Mouse (Mus musculus) midbrain, embryonic 11.5 days (tissue): ENCODE data around the gene Krr1. TPM values are rescaled to one million over a fixed set of nuclear protein-coding genes. Genes with fewer than 3 reads are reported as not detected.
"Not testable (repeated sequence)": the region's sequence is repeated elsewhere in the genome, so short reads cannot be mapped to it uniquely, and the experiment has no call there.

Experiments
- ATAC-seq: fragments of 200-750 bp; cut with Nextera tagmentation; 2 replicates; pipeline ENCODE4 v1.8.0; 2017; ENCODE audit warnings: moderate TSS enrichment, moderate library complexity; ENCODE audit not compliant: low FRiP score
- DNase-seq: peaks from one replicate; pipeline ENCODE4 v3.0.0; 2015; ENCODE audit warnings: low spot score; ENCODE audit errors: missing footprints
- H3K27ac ChIP-seq: fragments of 300-500 bp; sonication (generic); 2 replicates; pipeline ENCODE4 v1.5.1; 2014; ENCODE audit warnings: low read depth, low read length
- H3K27me3 ChIP-seq: fragments of 300-500 bp; sonication (generic); 2 replicates; pipeline ENCODE4 v1.6.1; 2014; ENCODE audit warnings: mild to moderate bottlenecking, low read length, moderate library complexity, mixed read lengths; ENCODE audit not compliant: control insufficient read depth, insufficient read depth
- H3K36me3 ChIP-seq: fragments of 300-500 bp; sonication (generic); 2 replicates; pipeline ENCODE4 v1.6.1; 2014; ENCODE audit warnings: mild to moderate bottlenecking, low read length, moderate library complexity, mixed read lengths; ENCODE audit not compliant: control insufficient read depth, insufficient read depth
- H3K4me1 ChIP-seq: fragments of 300-500 bp; sonication (generic); 2 replicates; pipeline ENCODE4 v1.6.1; 2014; ENCODE audit warnings: low read length; ENCODE audit not compliant: control insufficient read depth, insufficient read depth
- H3K4me2 ChIP-seq: fragments of 300-500 bp; sonication (generic); 2 replicates; pipeline ENCODE4 v1.6.1; 2014; ENCODE audit warnings: mild to moderate bottlenecking, moderate library complexity
- H3K4me3 ChIP-seq: fragments of 300-500 bp; sonication (generic); 2 replicates; pipeline ENCODE4 v1.5.1; 2014; ENCODE audit warnings: low read depth, low read length
- H3K9ac ChIP-seq: fragments of 300-500 bp; sonication (generic); 2 replicates; pipeline ENCODE4 v1.6.1; 2014; ENCODE audit warnings: low read length
- H3K9me3 ChIP-seq: fragments of 300-500 bp; sonication (generic); 2 replicates; pipeline ENCODE4 v1.6.1; 2016; ENCODE audit warnings: low read length; ENCODE audit not compliant: control insufficient read depth
- WGBS: fragments of 180-500 bp; shearing (Covaris S2); extraction: QIAGEN DNeasy Blood & Tissue Kit; methylation state at CpG from one replicate; pipeline ENCODE4 v1.1.7; 2014; 5-methylcytosine and 5-hydroxymethylcytosine counted together
- polyA plus RNA-seq: library from polyadenylated mRNA; unstranded; fragments of >200 nt; fragmentation: Nextera tagmentation; extraction: Ambion mirVana; gene quantifications from 2 replicates; pipeline ENCODE4 v1.2.1, GENCODE M21; 2014

The Krr1 gene
- polyA plus RNA-seq, 1 experiment from 2014 or later, result 69.0 TPM

DNA sequence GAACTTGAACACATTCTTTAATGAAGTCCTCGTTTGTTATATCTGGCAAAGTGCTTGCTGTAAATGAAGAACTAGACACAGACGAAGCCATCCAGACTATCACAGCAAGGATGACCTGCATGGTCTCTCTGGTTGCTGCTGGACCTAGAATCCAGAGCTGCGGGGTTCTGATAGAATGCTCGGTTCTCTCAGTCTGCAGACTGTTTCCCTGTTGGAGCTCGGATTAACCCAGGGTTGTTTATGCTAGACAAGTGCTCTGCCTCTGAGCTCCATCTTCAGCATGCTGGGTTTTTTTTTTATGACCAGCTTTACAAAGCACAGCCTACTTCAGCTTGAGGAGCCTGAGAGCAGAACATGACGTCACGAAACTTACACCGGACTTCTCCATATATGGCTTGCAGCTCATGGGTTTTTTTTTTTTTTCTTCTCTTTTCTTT lies 24.5 kb downstream of the Krr1 start:
- Histone ChIP-seq H3K4me1 (no peaks in the 10 kb centered on the region), H3K9ac (no peak overlapping the region), H3K4me3 (no peak overlapping the region), H3K9me3 (no peaks in the 10 kb centered on the region), H3K36me3 (no peaks in the 10 kb centered on the region), H3K27ac (no peak overlapping the region), H3K27me3 (no peaks in the 10 kb centered on the region), H3K4me2 (no peak overlapping the region)
- no peak for DNase-seq
- ATAC-seq, result no peak
- 80% methylated on average over 8 of the region's 8 CpGs for WGBS

DNA sequence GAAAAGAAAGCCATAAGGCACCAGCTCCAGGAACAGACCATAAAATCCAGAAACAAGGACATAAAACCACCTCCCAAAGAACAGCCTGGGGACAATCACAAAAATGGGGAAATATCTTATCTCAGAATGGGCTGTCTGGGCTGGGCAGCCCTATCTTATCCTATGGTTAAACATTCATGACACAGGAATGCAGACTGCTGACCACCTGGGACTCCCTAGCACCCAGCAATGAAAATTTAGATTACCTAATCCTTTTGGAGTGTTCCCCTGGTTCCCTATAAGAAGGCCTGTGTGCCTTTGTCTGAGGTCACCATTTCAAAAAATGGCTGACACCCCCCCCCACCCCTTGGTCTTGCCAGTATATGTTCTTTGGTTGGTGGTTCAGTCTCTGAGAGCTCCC lies 25.2 kb downstream of the Krr1 start:
- H3K9me3 ChIP-seq, result no peaks in the 10 kb centered on the region
- no peak for DNase-seq
- no peaks in the 10 kb centered on the region for H3K4me1 ChIP-seq
- no peak overlapping the region for H3K27ac ChIP-seq
- no peak overlapping the region for H3K9ac ChIP-seq
- no peak for ATAC-seq
- H3K4me2 ChIP-seq, result no peak overlapping the region
- H3K27me3 ChIP-seq, result no peaks in the 10 kb centered on the region
- no peak overlapping the region for H3K4me3 ChIP-seq
- H3K36me3 ChIP-seq, result no peaks in the 10 kb centered on the region

DNA sequence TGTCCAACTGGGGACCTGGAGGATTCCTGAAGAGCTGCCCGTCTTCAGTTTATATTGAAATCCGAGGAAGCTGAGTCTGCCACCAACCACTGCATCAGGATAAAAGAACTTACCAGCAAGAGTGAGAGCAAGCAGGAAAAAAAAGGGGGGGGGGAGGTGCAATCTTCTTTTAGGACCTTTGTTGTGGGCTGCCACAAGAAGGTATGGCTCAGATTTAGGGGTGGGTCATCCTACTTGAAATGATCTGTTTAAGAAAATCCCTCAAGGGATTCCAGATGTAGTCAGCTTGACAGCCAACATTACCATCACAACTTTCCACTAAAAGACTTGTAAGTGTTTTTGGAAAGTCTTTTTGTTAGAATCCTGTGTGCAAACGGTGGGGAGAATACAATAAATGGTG lies 27.3 kb downstream of the Krr1 start:
- no peaks in the 10 kb centered on the region for H3K9me3 ChIP-seq
- ATAC-seq, result no peak
- H3K4me1 ChIP-seq, result no peaks in the 10 kb centered on the region
- DNase-seq, result no peak
- no peaks in the 10 kb centered on the region for H3K27me3 ChIP-seq
- no peaks in the 10 kb centered on the region for H3K36me3 ChIP-seq
- WGBS, result 72% methylated on average over 3 of the region's 3 CpGs
- H3K27ac ChIP-seq, result no peak overlapping the region
- H3K4me3 ChIP-seq, result no peak overlapping the region
- H3K4me2 ChIP-seq, result no peak overlapping the region
- no peak overlapping the region for H3K9ac ChIP-seq

DNA sequence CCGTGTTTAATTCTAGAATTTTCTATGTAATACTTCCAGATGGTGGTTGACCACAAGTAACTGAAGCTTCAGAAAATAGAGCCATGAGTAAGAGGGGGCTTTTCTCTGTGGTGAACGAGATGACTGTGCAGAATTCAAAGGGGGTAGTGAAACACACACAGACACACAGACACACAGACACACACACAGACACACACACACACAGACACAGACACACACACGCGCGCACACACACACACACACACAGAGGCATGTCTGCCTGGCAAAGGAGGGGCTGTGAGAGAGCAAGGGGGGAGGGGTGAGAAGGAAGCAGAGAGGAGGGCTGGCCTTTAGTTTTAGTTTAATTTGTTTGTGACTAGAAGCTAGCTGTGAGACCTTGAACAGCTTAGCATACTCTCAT lies 28.1 kb downstream of the Krr1 start:
- H3K9me3 ChIP-seq, result no peaks in the 10 kb centered on the region
- H3K4me2 ChIP-seq, result no peak overlapping the region
- no peak overlapping the region for H3K9ac ChIP-seq
- no peak for DNase-seq
- H3K4me1 ChIP-seq, result no peaks in the 10 kb centered on the region
- no peak for ATAC-seq
- H3K27ac ChIP-seq, result no peak overlapping the region
- no peak overlapping the region for H3K4me3 ChIP-seq
- 81% methylated on average over 5 of the region's 5 CpGs for WGBS
- no peaks in the 10 kb centered on the region for H3K27me3 ChIP-seq
- H3K36me3 ChIP-seq, result no peaks in the 10 kb centered on the region

DNA sequence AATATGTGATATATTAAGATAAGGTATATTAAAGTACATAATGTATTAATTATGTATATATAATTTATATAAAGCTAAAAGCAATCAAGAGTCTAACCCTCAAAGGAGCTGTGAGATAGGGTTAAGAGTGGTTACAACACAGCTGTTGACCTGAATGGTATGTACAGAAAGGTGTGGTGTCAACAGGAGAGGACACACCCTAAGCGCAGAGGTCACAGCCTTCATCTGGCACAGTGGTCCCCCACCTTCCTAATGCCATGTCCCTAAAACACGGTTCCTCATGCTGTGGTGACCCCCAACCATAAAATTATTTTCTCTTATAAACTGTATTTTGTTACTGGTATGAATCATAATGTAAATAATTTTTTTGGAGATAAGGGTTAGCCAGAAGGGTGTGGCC lies 28.9 kb downstream of the Krr1 start:
- Histone ChIP-seq H3K4me2 (no peak overlapping the region), H3K9ac (no peak overlapping the region), H3K9me3 (no peaks in the 10 kb centered on the region), H3K27ac (no peak overlapping the region), H3K27me3 (no peaks in the 10 kb centered on the region), H3K4me3 (no peak overlapping the region), H3K4me1 (no peaks in the 10 kb centered on the region), H3K36me3 (no peaks in the 10 kb centered on the region)
- WGBS, result 86% methylated on average over 2 of the region's 2 CpGs
- DNase-seq (no peak), ATAC-seq (no peak)

DNA sequence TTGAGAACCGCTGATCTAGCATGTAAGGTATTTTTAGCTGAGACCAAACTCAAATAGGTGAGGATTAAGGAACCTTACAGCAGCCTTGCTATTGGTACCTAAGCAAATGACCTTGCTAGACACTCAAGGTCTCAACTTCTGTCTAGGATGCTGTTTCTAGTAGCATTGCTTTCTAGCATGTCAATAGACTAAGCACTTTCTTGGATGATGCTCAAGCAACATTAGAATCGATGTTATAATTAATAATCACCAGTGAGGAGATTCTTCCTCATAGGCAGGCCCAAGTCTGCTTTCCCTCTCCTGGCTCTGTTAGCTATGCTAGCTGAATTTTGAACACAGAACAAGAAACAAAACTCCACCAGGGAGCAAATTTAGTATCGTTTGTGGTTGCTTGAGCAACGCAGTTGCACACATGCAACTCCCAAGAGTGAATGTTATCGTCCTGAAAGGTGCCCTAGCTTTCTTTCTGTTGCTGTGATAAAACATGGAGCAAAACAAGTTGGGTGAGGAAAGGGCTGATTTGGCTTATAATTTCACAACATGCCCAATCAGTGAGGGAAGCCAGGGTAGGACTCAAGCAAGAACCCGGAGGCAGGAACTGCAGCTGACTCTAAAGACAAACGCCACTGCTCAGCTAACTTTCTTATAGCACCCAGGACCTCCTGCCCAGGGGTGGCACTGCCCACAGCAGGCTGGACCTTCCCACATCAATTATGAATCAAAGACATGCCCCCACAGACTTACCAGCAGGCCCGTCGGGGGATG lies 29.5 kb downstream of the Krr1 start:
- no peak overlapping the region for H3K27ac ChIP-seq
- no peak overlapping the region for H3K4me2 ChIP-seq
- H3K36me3 ChIP-seq, result no peaks in the 10 kb centered on the region
- ATAC-seq (no peak), DNase-seq (no peak)
- H3K9ac ChIP-seq, result no peak overlapping the region
- H3K27me3 ChIP-seq, result no peaks in the 10 kb centered on the region
- H3K9me3 ChIP-seq, result no peaks in the 10 kb centered on the region
- no peak overlapping the region for H3K4me3 ChIP-seq
- WGBS, result 84% methylated on average over 9 of the region's 9 CpGs
- no peaks in the 10 kb centered on the region for H3K4me1 ChIP-seq

DNA sequence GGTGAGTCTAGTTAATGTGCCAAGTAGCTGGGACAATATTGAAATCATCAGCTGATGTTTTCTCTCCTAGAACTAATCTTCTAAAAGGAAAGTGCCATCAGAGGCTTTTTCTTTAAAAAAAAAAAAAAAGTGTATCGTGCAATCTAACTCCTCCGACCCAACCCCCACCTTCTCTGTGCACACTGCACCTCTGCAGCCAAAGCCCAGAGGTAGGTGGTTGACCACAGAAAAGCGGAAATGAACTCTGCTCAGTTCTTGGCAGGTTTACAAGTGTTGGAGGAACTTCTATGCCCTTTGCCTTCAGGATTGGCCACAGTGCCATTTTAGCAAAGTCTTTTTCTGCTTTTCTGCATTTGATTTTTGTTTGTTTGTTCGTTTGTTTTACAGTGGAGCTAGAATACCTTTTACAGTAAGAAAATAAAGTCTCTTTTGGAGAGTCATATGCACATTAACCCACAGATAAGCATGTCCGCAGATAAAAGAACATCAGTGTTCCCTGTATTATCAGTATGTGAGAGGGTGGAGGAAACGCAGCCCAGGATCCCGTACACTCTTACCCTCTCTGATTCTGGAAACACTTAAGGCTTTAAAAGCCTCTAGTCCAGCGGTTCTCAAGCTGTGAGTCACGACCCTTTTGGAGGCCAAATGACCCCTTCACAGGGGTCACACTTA lies 30.2 kb downstream of the Krr1 start, which contains the start of gene Glipr1:
Gene Glipr1, minus strand, starts transcription at position 88 of the 672 bp plus-strand sequence.
- DNase-seq, result no peak
- no peak within 1 kb of the TSS for H3K27ac ChIP-seq
- no peaks in the 10 kb centered on the region for H3K27me3 ChIP-seq
- no peak for ATAC-seq
- 77% methylated on average over 9 of the region's 9 CpGs for WGBS
- no peak within 1 kb of the TSS for H3K4me3 ChIP-seq
- no peak within 1 kb of the TSS for H3K4me2 ChIP-seq
- no peaks in the 10 kb centered on the region for H3K9me3 ChIP-seq
- H3K36me3 ChIP-seq, result no peaks in the 10 kb centered on the region
- no peak within 1 kb of the TSS for H3K9ac ChIP-seq
- no peaks in the 10 kb centered on the region for H3K4me1 ChIP-seq

DNA sequence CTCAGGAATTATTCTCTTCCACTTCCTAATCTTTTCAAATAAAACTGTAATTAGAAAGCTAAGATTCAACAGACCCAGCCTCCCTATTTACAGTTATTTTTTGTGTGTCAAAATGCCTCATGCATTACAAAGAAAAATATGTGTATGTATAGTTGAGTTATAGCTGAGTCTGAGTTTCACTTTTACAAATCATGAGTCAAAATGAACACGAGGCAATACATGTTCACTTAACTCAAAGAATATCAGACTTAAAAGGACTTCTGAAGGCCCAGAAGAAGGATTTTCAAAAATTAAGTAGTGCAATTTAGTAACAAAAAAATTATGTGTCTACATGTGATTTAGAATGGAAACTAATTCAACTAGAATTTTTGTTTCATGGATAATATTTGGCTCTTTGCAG lies 37.0 kb downstream of the Krr1 start:
- not testable (repeated sequence) for H3K27me3 ChIP-seq, H3K9ac ChIP-seq, H3K27ac ChIP-seq, ATAC-seq, H3K4me2 ChIP-seq, H3K4me3 ChIP-seq, DNase-seq, H3K9me3 ChIP-seq, H3K36me3 ChIP-seq, H3K4me1 ChIP-seq
- 79% methylated on average over 1 of the region's 1 CpGs for WGBS

DNA sequence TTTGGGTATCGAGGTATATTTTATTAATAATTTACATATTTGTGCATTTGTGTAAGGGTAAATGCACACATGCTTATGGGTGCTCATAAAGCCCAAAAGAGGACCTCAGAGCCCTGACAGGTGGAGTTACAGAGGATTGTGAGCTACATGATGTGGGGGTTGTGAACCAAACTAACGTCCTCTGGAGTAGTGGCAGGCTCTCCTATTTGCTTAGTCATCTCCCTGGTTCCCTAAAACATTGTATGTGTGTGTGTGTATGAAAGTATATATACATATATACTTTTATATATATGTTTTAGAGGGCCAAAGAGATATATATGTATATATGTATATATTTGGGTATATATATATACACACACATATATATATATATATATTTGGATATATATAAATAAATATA lies 51.1 kb downstream of the Krr1 start:
- H3K36me3 ChIP-seq, result no peaks in the 10 kb centered on the region
- no peak overlapping the region for H3K4me3 ChIP-seq
- H3K27me3 ChIP-seq, result no peaks in the 10 kb centered on the region
- 76% methylated on average over 2 of the region's 2 CpGs for WGBS
- no peaks in the 10 kb centered on the region for H3K4me1 ChIP-seq
- ATAC-seq, result no peak
- DNase-seq, result no peak
- no peaks in the 10 kb centered on the region for H3K9me3 ChIP-seq
- no peak overlapping the region for H3K27ac ChIP-seq
- H3K9ac ChIP-seq, result no peak overlapping the region
- no peak overlapping the region for H3K4me2 ChIP-seq
